Mouse (Mus musculus) c-Kit-negative CD71-positive TER-119-positive erythroid progenitor cells, embryonic 14.5 days (primary cell): Measurements from ENCODE around the gene Rpp25l.
"Not testable (repeated sequence)": the region's sequence is repeated elsewhere in the genome, so short reads cannot be mapped to it uniquely, and the experiment has no call there.

Source experiments
- DNase-seq: peaks from one replicate; pipeline ENCODE4 v3.0.0-alpha.2; 2013; ENCODE audit warnings: low read depth, low spot score

Rpp25l gene

DNA sequence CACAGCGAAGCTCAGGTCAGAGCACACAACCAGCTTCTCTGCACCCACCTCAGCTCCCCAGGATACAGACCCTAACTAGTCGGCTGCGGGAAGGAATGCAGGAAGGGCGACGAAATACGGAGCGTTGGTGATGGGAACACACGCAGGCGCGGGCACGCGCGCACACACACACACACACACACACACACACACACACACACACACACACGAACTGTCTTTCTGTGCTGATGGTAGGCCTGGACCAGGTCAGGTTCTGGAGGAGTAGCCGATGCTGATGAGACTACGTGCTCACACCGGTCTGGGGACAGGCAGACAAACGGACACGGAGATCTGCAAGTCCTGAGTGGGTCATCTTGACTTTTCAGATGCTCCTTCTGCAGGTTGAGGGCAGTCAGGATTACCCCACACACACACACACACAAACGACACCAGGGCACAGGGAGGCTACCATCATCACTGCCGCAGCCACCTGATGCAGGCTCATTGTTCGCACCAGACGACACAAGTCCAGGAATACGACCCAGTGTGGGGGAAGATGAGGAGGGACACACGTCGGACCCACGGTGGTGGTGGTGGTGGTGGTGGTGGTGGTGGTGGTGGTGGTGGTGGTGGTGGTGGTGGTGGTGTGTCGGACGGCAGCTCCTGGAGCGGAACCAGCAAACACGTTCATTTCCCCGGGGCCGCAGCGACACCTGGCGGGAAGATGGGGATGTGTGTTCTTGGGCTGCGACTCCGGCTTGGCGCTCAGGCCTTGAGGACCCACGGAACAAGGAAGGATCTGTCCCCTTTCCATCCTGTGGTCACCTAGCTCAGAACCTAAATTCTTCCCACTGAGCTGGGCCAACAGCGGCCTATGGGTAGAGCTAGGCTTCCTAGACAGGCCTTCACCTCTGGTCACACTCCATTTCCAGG, 16.1 kb downstream of the Rpp25l start, which contains the start of gene Cntfr:
Cntfr (minus strand) TSS at position 160 of the 912 bp plus-strand sequence.
- not testable (repeated sequence) for DNase-seq

DNA sequence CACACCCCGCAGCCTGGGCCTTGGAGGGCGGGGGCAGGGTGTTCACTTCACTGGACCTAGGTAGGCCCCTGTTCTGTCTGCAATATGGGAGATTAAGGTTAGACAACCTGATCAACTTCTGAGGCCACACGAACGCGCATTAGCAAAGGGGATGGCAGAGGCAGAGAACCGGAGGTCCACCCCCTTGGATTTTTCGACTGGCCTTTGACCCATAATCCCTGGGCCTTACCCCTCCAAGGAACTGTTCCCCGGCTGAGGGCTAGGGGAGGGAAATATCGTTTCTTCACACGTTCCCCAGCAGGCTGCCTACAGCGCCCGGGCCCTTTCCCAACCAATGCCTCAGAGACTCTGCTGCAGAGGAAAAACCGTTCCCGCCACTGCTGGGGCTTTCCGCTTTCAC, 16.9 kb downstream of the Rpp25l start:
- DNase-seq: not testable (repeated sequence)

DNA sequence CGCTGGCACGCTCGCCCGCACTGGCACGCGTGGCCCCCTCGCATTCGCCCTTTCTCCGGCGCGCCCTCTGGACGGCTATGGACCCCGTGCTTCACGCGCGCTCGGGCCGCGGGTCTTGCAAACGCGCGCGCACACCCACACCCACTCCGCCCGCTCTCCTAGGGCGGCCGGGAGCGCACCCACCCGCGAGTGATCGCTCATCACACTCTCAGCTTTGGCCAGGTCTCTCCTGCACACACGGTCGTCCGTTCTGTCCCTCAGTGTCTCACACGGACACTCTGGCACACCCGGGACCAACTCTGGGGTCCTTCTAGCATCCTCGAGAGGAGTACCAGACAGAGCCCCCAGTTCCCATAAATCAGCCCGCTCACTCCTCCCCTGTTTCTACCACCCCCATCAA, 17.5 kb downstream of the Rpp25l start:
- not testable (repeated sequence) for DNase-seq

DNA sequence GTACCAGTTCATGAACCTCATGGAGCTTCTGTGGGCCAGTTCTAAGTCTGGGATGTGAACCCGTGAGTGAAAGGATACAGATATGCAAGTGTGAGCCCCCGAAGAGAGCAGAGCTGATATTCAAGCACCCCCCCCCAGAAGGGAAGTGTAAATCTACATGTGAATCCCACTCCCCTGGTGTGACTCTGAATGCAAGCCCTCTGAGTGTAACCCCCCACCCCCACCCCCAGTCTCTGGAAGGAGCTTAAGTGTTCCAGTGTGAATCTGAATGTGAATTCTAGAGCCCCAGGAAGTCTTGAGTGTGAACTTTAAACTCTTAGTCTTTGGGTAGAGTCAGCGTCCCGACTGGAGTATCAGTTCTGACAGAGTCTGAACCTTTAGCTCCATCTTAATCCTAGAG, 19.8 kb downstream of the Rpp25l start:
- not testable (repeated sequence) for DNase-seq

DNA sequence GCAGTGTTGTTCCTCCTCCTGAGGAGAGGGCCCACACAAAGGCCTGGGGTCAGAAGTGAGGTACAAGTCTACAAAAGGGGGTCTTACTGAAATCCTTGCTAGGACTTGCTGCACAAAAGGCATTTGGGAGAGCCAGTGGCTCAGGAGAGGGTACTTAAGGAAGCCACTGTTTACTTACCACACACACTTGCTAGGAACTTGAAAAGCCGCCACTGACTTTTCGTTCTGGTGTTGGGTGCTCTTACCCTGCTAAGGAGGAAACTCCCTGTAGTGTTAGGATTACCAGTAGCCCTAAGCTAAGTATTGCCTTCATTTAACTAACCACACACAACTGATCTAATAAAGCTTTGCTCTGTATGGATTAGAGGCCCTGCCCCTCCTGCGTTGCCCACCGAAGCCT, 23.3 kb downstream of the Rpp25l start:
- not testable (repeated sequence) for DNase-seq

DNA sequence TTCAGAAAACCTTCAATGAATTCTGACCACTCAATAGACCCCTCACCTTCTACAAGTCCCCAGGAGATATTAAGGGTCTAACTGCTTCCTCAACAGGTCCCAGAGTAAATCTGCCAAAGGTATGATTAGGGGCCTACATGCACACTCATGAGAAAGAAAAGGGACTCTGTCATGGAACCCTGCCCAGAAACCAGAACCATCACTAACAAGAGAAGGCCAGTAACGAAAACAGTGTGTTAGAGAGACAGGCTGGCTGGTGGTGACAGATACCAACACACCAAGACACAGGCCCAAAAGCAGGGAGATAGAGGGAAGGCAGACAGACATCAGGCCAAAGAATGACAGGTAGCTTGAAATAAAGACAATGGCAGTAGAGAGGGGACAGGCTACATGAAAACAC, 24.8 kb downstream of the Rpp25l start:
- DNase-seq: not testable (repeated sequence)

DNA sequence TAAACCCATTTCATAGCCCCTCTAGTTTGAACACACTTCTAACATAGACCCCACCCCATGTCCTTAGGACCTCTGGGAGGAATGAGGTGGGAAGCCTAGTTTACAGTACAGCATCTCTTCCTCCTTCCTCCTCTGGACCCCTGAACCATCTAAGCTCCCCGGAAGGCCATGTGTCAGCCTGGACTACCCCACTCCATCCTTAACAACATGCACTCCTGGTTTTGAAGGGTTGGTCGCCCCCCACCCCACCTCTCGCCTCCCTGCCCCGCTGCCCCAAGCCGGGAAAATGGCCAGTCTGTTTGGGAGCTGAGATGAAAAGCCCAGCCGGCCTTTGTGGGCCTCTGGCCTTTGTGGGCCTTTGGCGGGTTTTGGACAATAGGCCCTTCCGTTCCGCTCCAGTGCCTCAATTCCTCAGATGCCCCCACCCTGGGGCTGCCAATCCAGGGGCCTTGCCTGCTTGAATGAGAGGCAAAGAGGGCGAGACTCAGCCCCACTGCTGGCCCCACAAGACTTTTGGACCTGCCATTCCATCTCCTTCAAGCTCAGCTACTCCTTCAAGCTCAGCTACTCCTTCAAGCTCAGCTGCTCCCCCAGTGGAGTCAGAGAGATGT, 27.3 kb downstream of the Rpp25l start:
- DNase-seq: not testable (repeated sequence)

DNA sequence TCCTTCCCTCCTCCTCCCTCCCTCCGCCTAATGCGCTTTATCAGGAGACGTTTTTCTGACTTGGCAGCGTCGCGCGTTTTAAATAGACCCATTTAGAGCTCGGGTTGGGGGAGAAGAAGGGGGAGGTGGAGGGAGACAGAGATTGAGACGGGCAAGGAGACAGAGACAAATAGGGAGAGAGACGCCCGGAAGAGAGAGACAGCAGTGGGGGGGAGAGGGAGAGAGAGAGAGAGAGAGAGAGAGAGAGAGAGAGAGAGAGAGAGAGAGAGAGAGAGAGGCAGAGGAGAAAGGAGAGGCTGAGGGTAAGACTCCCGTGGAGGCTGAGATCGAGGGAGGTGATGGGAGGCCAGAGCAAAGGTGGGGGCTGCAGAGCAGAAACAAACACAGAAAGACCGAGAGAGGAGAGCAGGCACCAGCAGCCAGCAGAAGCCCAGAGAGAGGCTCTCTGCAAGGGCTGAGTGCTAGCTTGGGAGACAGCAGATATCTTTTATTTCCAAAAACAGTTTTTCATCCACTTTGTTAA, 28.3 kb downstream of the Rpp25l start:
- DNase-seq: not testable (repeated sequence)

DNA sequence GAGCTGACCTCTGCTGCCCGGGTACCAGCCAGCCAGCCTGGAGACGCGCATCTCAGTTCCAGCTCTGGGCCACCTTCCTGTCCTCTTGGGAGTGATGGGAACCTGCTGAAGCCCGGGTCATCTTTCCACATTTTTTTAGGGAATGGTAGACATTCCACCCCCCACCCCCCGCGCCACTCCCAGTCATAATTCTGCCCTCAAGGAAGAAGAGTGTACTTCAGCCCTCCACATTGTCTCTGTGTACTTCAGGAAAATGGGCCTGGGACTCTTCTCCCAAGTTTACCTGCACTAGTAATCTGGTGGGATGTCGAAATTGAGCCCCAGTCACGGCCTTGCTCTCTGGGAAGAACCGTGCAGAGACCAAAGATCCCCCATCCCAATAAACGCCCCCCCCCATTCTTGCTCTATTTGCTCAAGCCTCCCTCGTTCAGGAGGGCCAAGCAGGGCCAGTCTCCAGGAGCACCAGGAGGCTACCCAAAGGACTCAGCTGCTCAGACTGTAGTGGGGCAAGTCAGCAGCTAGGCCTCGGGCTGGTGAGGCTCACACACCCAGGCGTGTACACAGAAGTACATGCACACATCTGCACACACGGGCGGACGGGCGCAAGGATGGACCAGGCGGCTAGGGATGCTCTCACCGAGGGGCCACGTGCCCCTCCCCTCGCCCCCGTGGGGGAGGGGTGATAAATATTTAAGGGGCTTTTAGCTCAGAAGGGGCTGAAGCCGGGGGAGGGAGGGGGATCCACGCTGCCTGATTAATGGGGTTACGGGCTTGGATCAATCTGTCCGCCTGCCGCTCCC, 29.0 kb downstream of the Rpp25l start:
- not testable (repeated sequence) for DNase-seq

DNA sequence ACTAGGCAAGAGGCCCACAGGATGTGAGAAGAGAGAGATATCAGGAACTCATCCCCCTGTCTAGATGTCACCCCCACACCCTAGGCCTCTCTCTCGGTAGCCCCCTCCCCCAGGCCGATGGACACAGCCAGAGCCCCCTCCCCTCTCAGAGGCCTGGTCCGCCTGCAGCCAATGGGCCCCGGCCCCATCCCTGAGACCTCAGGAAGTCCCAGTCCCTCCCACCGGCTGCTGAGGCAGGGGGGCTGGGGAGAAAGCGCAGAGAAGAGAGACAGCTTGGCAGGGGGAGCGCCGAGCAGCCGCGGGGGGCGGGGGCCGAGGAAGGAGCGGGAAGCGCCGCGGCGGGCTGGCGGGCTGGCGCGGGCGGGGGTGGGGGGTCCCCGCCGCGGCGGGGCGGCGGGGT, 30.0 kb downstream of the Rpp25l start:
- not testable (repeated sequence) for DNase-seq

DNA sequence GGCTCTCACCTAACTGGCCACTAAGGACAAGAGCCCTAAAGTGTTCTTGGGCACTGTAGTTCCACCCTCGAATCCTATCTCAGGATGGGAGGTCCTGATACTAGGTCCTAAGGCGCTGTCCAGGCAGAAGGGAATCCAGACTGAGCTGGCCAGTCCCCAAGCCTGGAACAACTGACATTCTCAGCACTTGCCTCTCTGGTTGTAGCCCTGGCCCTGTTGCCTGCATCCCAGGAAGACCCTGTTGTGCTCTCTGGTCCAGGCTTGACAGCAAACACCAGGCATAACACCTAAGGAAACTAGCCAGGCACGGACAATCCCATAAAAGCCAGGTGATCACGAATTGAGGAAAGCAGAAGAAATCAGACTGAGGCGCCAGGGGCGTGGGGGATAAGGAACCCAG, 30.5 kb downstream of the Rpp25l start:
- DNase-seq: no peak

DNA sequence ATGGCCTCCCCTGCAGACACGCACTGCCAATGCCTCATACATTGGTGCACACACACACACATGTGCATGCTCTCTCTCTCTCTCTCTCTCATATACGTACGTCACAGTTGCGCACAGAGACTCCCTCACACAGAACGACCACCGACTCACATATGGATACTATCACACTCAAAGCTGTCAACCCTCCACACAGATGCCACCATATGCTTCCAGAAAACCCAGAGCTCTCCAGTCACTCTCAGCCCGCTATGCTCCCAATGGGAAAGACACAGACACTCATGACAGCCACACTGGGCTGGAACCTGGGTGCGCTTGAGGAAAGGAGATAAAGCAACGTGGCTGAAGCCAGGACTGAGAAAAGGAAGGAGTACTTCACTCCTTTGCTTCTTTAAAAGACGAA, 31.4 kb downstream of the Rpp25l start:
- DNase-seq: no peak

DNA sequence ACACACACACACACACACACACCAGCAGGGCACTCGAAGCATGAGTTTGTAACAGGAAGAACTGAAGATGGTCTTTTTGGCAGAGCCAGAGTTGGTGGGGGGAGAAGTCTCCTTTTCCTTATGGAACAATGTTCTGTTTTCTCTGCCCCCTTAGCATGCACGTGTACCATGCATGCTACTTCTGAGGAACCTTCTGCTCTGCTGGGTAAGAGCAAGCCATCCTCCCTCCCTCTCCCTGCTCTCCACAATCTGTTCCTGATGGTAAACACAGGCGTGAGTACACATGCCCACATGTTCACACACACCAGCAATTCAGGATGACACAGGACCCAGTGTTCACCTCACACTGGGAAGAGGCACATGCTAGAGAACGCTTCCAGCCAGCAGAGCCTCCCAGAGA, 32.2 kb downstream of the Rpp25l start:
- DNase-seq: no peak

DNA sequence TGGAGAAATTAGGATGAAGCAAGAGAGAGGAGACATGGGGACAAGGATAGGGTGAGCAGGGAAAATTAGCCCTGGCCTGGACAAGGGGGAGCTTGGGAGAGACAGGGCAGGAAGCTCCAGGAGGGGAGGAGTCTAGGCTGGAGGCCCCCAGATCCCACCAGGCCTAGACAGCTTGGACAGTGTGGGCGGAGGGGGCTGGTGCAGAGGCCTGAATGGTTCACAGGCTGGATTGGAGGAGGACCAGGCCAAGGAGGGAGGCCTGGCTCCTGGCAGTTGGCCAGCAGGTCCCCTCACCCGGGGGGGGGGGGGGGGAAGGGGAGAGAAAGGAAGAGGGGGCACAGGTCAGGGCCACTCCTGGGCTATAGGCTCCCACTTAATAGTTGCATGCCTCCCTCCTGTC, 34.0 kb downstream of the Rpp25l start:
- no peak for DNase-seq

DNA sequence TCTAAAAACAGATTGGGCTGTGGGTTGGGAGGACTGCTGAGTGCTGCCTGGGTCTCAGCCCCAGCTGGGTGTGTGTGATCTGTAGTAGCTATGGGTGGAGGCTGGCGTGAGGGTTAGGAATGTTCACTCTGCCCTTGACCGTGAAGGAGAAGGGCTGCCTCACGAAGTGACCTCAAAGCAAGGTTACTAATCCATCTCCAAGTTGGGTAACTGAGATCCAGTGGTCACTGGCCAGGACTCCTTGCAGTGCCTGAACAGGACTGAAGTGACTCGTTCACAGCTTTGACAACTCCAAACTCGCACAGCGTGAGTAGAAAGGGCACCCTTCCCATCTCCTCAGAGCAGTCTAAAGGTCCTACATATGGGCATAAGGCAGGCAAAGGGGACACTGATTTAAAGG, 34.5 kb downstream of the Rpp25l start:
- no peak for DNase-seq

DNA sequence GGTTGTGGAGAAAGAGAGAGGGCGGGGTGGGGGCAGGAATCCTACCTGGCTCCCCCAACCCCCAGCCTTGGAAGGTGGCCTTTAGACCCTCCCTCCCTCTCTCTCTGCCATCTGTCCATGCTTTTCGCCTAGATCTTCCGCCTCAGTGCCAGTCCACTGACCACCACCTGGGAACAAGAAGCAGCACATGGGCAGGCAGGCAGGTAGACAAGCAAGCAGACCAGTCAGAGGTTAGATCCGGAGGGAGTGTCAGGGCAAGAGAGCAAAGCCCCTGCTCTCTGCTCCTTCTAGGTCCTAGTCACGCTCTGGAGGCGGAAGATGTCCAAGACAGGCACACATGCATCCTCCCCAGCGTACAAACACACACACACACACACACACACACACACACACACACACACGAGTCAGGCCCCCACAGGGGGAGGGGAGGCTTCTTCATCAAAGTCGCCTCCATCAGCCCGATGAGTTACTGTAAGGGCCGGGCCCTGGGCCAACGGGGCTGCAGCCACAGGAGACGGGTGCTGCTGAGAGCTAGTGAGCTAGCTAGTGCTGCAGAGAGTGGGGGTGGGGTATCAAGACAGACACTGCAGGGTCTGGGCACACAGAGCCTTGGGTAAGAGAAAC, 36.2 kb downstream of the Rpp25l start:
- no peak for DNase-seq

DNA sequence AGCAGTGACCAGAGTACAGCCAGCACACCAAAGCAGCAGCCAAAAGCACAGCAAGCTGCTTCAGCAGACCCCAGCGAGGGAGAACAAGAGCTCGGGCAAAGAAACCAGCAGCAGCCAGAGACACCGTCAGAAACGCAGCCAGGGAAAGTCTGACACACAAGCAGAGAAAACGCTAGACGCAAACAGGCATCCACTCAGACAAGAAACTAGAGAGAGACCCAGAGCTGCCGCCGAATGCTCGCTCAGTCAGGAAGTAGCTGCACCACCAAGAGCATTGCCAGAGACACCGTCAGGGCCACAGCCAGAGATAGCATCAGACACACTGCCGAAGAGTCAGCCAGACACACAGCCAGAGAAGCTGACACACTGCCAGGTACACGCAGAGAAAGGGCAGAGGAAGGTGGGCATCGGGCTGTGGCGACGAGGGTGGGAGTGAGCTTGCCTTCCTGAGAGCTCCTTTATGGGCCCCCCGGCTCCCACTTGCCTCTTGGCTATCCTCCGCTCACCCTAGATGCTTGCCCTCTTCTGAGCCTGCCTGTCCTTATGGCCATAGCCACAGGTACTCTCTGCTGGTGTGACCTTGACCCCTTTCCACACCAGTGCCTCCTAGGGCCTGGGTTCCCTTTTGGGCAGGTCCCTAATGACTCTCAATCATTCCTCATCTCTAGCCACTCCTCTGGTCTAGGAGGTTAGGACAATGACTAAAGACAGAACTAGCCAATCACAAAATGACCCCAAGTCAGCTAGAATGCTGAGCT, 36.9 kb downstream of the Rpp25l start:
- no peak for DNase-seq

DNA sequence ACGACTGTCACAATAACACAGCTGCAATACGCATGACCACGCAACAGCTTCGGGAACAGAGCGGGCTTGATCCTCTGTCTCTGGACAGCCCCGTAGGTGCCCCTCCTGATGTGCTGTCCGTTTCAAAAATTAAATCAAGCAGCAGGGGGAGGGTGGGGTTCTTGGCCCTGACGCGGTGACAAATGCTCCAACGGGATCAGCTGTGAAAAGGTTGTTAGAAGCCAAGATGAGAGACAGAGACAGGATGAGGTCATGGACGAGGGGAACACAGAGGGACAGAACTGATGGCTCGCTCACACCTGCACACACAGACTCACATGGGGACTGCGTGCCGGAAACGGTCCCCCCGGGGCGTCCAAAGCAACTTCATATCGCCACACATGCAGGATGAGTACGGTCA, 40.1 kb downstream of the Rpp25l start:
- no peak for DNase-seq

DNA sequence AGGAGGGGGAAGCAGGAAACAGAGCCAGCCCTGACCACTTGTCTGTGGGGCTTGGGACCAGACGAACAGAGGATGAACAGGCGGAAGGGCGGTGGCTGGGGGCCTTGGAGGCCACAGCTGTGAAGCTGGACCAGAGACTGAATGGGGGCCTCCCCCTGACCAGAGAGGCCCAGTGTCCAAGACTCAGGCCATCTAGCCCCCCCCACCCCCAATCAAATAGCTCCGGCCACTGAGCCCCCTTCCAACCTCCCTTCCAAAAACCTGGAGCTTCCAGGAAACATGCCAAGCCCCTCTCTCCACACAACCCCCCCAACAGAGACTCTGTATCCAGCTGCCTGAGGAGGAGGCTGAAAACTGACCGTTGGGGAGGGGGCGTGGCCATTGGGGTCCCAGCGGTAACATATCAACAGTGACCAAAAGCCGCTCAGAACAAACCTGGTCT, 40.8 kb downstream of the Rpp25l start:
- DNase-seq: no peak

DNA sequence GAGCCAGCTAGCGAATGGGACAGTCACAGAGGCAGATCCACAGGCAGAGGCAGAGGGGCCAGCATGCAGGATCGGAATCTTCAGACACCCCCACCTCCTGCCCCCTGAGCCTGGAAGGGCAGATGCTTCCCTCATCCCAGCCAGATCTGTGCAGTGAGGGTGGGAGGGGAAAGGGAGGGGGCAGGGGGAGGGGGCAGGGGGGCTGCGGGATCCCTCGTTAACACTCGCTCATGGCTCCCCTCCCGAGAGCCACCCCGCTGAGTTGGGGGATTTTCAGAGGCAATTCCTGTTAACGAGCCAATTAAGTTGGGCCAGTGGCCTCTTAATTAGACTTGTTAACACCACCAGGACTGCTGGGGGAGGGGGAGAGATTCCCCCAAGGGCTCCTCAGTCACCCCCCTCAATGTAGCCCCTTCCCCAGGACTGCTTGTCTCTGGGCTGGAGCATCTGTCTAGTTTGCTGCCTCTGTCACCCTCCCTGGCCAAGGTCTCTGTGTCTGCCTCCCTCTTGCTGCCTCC, 41.3 kb downstream of the Rpp25l start:
- no peak for DNase-seq
